Mouse (Mus musculus) Patski (cell line): Measurements from ENCODE around the gene Snap91. TPM values are rescaled to one million over a fixed set of nuclear protein-coding genes. Genes with fewer than 3 reads are reported as not detected.

Experiments
- ATAC-seq: fragments of 100-300 bp; one replicate; pipeline ENCODE4 v1.8.0; 2021
- CTCF ChIA-PET: fragments of 350-600 bp; sonication (Branson Sonifier 250); formaldehyde crosslinking; loops from one replicate; lab custom pipeline; 2022; ENCODE audit warnings: inconsistent platforms; lab: Charles Lee
- POLR2A ChIA-PET: fragments of 350-600 bp; sonication (Branson Sonifier 250); formaldehyde crosslinking; loops from one replicate; lab custom pipeline; 2022; ENCODE audit warnings: antibody characterized with exemption, inconsistent platforms; lab: Charles Lee
- DNase-seq: peaks from one replicate; pipeline ENCODE4 v3.0.0-alpha.2; 2011; ENCODE audit warnings: low read depth, low spot score
- H3K27me3 ChIP-seq: fragments of 371-371 bp; one replicate; pipeline ENCODE4 v1.5.1; 2021
- CTCF ChIP-seq: fragments of 100-300 bp; IDR thresholded peaks from one replicate; pipeline ENCODE4 v1.5.1; 2021
- in situ Hi-C: fragments of 300-500 bp; cut with MboI; formaldehyde crosslinking; loops from 3 replicates; pipeline ENCODE4 v1.11.1; 2018; ENCODE audit warnings: low pct_unique_long_range_greater_than_20kb, mixed read lengths
- polyA plus RNA-seq: library from polyadenylated mRNA; unstranded; gene quantifications from one replicate; pipeline ENCODE4 v1.2.3, GENCODE M21; 2021

Gene Snap91
- polyA plus RNA-seq, 1 experiment from 2014 or later: 16.7 TPM

- CTCF ChIA-PET: no interaction called here
These were observed 88.5 kb downstream of the Snap91 start for GRCm38 (mm10) chr9:86791927-86792326.

DNA sequence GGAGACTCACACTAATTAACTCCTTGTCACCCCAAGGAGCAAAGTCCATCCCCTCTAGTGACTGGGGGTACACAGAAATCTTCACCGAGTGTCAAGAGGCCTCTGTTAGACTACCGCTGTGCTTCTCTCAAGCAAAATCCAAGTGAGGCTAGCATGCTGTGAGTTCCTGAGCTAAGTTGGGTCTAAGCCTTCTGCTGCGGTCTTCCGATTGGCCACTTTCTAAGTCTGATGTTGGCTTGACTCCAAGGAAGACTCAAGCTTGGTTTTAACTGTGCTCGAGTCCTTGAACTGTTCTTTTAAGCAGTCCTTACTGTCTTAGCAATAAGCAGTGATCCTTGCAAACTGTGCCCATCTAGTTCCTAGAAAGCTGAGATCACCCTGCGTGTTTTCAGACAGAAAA lies 91.3 kb downstream of the Snap91 start:
- in situ Hi-C loops: no loop called here
- no peak for TF ChIP-seq CTCF
- POLR2A ChIA-PET: no interaction called here
- H3K27me3 ChIP-seq: peaks cover 6% of the 10 kb centered on the region
- CTCF ChIA-PET: no interaction called here
- DNase-seq (no peak), ATAC-seq (no peak)

More at GRCm38 (mm10) chr9:86791927-86792326, 88.5 kb downstream of the Snap91 start:
- ATAC-seq: no peak
- no peak for DNase-seq
- H3K27me3 ChIP-seq: peaks cover 6% of the 10 kb centered on the region
- TF ChIP-seq CTCF: no peak
- in situ Hi-C loops: no loop called here
- POLR2A ChIA-PET: no interaction called here

DNA sequence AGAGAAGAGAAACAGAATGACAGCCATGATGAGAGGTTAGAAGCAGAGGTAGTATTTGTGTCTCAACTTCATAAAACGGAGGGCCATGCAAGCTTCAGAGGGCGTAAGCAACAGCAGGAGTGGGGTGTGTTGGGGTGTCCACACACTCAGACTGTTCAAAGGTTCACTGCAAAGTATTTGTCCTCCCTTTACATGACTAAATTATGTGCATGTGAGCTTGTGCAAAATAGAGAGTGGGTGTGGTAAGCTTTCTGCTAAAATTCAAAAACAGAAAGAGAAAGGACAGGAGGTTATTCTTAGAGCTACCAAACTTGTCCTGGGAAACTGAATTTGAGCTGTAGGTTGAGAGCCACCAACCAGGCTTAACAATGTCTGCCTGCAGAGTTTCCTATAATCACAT lies 97.6 kb downstream of the Snap91 start:
- in situ Hi-C loops: no loop called here
- ChIA-PET CTCF (no interaction called here), POLR2A (interaction anchor here (0.7 kb wide), 1 partner anchor 506 kb away, joined by 4 read pairs; no protein-coding TSS in a partner anchor)
- TF ChIP-seq CTCF: no peak
- ATAC-seq (no peak), DNase-seq (no peak)
- no peaks in the 10 kb centered on the region for H3K27me3 ChIP-seq

GRCm38 (mm10) chr9:86781426-86781825 lies 99.0 kb downstream of the Snap91 start:
- TF ChIP-seq CTCF: no peak
- POLR2A ChIA-PET: no interaction called here
- H3K27me3 ChIP-seq: no peaks in the 10 kb centered on the region
- CTCF ChIA-PET: no interaction called here
- DNase-seq (no peak), ATAC-seq (no peak)
- in situ Hi-C loops: no loop called here

- DNase-seq: no peak
These were observed 102.2 kb downstream of the Snap91 start for GRCm38 (mm10) chr9:86778212-86778611.

GRCm38 (mm10) chr9:86777309-86777708 lies 103.1 kb downstream of the Snap91 start:
- no peaks in the 10 kb centered on the region for H3K27me3 ChIP-seq
- ATAC-seq (no peak), DNase-seq (no peak)
- TF ChIP-seq CTCF: no peak
- in situ Hi-C loops: no loop called here
- ChIA-PET POLR2A (no interaction called here), CTCF (interaction anchor here (0.7 to 1.9 kb wide), 3 partner anchors 11 to 193 kb away, joined by 3 to 4 read pairs (median 3); no protein-coding TSS in a partner anchor)

More at GRCm38 (mm10) chr9:86778212-86778611, 102.2 kb downstream of the Snap91 start:
- no peak for TF ChIP-seq CTCF
- POLR2A ChIA-PET: no interaction called here
- no peaks in the 10 kb centered on the region for H3K27me3 ChIP-seq
- CTCF ChIA-PET: interaction anchor here (1.9 kb wide), 1 partner anchor 16 kb away, joined by 4 read pairs; no protein-coding TSS in a partner anchor
- ATAC-seq: no peak
- in situ Hi-C loops: no loop called here

DNA sequence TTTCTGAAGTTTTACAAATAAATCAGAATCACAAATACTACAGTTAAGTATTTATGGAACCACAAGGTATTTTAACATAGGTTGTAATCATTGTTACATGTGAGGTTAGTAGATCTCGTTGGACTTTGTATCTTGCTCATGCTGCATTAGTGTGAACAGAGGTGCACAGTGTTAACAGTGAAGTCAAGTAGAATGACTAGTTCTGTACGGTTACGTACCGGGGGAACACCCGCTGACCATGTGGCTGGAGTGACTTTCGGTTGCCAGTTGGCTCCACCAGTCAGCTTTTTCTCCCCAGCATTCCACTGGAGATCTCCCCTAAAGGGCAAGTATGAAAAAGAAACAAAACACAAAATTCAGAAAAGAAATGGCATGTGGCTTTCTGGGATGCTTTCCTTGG lies 105.1 kb downstream of the Snap91 start:
- no peaks in the 10 kb centered on the region for H3K27me3 ChIP-seq
- ATAC-seq: no peak
- no peak for TF ChIP-seq CTCF
- in situ Hi-C loops: no loop called here
- ChIA-PET CTCF (no interaction called here), POLR2A (no interaction called here)
- DNase-seq: no peak

GRCm38 (mm10) chr9:86773996-86774395 lies 106.5 kb downstream of the Snap91 start:
- ChIA-PET POLR2A (no interaction called here), CTCF (interaction anchor here (1.2 kb wide), 1 partner anchor 14 kb away, joined by 3 read pairs; no protein-coding TSS in a partner anchor)
- TF ChIP-seq CTCF: no peak
- DNase-seq: no peak
- no peaks in the 10 kb centered on the region for H3K27me3 ChIP-seq
- in situ Hi-C loops: no loop called here
- peak; percentile 80 for ATAC-seq

DNA sequence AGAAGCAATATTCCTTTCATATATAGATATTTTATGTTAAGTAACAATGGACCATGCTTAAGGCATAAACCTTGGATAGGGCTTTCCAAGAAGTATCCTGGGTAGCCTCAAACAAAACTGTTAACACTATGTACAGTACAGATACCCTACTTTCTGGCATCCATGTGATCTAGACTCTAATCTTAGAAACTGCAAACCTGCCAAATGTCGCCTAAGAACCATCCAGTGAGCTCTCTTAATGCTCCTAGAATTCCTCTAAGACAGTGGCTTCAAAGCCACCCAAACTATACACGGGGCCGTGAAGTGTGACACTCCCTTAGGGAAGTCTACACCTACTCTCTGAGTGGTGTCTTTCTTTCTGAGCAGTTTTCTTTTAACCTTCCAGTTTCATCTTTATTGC lies 107.6 kb downstream of the Snap91 start:
- peaks cover 4% of the 10 kb centered on the region for H3K27me3 ChIP-seq
- no peak for ATAC-seq
- ChIA-PET POLR2A (no interaction called here), CTCF (interaction anchor here (2.2 kb wide), 1 partner anchor 27 kb away, joined by 5 read pairs; no protein-coding TSS in a partner anchor)
- no peak for DNase-seq
- TF ChIP-seq CTCF: no peak
- in situ Hi-C loops: no loop called here

GRCm38 (mm10) chr9:86766991-86767390 lies 113.5 kb downstream of the Snap91 start:
- POLR2A ChIA-PET: no interaction called here

GRCm38 (mm10) chr9:86764002-86764401 lies 116.5 kb downstream of the Snap91 start:
- peaks cover 10% of the 10 kb centered on the region for H3K27me3 ChIP-seq
- DNase-seq: no peak
- ChIA-PET CTCF (interaction anchor here (0.7 to 1.5 kb wide), 2 partner anchors 18 to 55 kb away, joined by 3 to 5 read pairs; no protein-coding TSS in a partner anchor), POLR2A (no interaction called here)
- in situ Hi-C loops: no loop called here
- ATAC-seq: no peak
- TF ChIP-seq CTCF: no peak

More at GRCm38 (mm10) chr9:86766991-86767390, 113.5 kb downstream of the Snap91 start:
- ATAC-seq: no peak
- TF ChIP-seq CTCF: no peak
- in situ Hi-C loops: no loop called here
- DNase-seq: no peak
- CTCF ChIA-PET: interaction anchor here (0.7 to 1.0 kb wide), 2 partner anchors 8 to 11 kb away, joined by 3 read pairs; no protein-coding TSS in a partner anchor
- H3K27me3 ChIP-seq: peaks cover 10% of the 10 kb centered on the region
